Mouse (Mus musculus) erythroblast, embryonic 14.5 days (primary cell): ENCODE measurements around the gene Lman1l. TPM values are rescaled to one million over a fixed set of nuclear protein-coding genes. Genes with fewer than 3 reads are reported as not detected.

Source experiments
- H3K27me3 ChIP-seq: 2 replicates; pipeline ENCODE4 v1.6.1; 2012; ENCODE audit warnings: inconsistent platforms; ENCODE audit not compliant: control insufficient read depth
- H3K36me3 ChIP-seq: 2 replicates; pipeline ENCODE4 v1.6.1; 2012; ENCODE audit warnings: mild to moderate bottlenecking, inconsistent platforms; ENCODE audit not compliant: control insufficient read depth
- H3K4me1 ChIP-seq: 2 replicates; pipeline ENCODE4 v1.6.1; 2012; ENCODE audit warnings: inconsistent platforms; ENCODE audit not compliant: control insufficient read depth
- H3K4me3 ChIP-seq: replicated peaks from 2 replicates; pipeline ENCODE3; 2012; ENCODE audit warnings: moderate library complexity, mild to moderate bottlenecking, inconsistent platforms
- H3K9me3 ChIP-seq: 2 replicates; pipeline ENCODE4 v1.6.1; 2012; ENCODE audit warnings: low read length, inconsistent platforms, mixed read lengths; ENCODE audit not compliant: control insufficient read depth
- GATA1 ChIP-seq: IDR thresholded peaks from 2 replicates; pipeline ENCODE4 v1.6.1; 2012; ENCODE audit warnings: low read length, inconsistent platforms, mixed read lengths
- TAL1 ChIP-seq: IDR thresholded peaks from 3 replicates; pipeline ENCODE4 v1.6.1; 2012; ENCODE audit warnings: low read length, inconsistent platforms, mixed read lengths
- polyA plus RNA-seq: library from polyadenylated mRNA; stranded (reverse); fragments of >175 nt; gene quantifications from 2 replicates; pipeline ENCODE4 v1.2.3, GENCODE M21; 2012

Gene Lman1l
- polyA plus RNA-seq, 1 experiment: not detected

- TF ChIP-seq GATA1: no peak
- no peak for TF ChIP-seq TAL1
- Histone ChIP-seq H3K4me3 (peak overlapping the region; percentile 82), H3K9me3 (no peaks in the 10 kb centered on the region), H3K36me3 (no peaks in the 10 kb centered on the region), H3K4me1 (peaks cover 30% of the 10 kb centered on the region), H3K27me3 (peaks cover 6% of the 10 kb centered on the region)
Measured at GRCm38 (mm10) chr9:57561711-57562099, 58.9 kb downstream of the Lman1l start.

DNA sequence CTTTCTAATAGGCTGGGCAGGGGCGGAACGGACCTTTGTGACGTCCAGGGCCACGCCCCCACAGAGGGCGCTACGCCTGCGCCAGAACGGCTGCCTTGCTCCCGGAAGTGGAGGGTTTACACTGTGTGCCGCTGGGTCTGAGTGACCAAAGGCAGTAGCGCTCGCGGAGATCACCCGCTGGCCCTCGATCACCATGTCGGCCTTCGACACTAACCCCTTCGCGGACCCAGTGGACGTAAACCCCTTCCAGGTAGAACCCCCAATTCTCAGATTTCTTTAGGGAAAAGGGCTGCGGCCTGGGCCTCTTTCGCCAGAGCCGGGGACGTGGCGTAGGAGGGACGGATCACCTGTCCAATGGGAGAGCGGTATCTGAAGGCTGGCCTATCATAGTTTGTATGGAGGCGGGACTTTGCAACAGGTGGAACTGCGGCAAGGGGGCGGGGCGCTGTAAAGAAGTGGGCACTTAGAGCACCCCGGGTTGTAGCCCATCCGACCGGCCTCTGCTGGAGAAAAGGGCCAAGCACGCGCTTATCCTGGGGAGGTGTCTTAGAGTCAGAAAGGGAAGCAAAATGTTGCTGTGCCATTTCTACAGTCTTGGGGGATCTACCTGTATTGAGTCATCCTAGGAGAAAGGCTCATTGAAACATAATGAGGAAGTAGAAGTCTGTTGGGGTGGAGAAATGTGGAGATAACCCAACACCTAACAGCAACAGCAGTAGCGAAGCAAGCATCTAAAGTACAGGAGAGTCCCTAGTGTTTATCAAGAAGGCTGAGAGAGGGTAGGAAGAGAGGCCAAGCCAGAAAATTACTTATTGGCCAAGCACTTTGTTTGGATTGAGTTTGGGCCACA is 59.5 kb downstream of the Lman1l start, which contains the start of gene Scamp2:
Gene Scamp2 (plus strand): TSS at position 83 of the 850 bp plus-strand sequence.
- no peaks in the 10 kb centered on the region for H3K9me3 ChIP-seq
- peaks cover 30% of the 10 kb centered on the region for H3K4me1 ChIP-seq
- TF ChIP-seq GATA1: no peak
- no peak for TF ChIP-seq TAL1
- H3K27me3 ChIP-seq: peaks cover 6% of the 10 kb centered on the region
- peak within 1 kb of the TSS; percentile 82 for H3K4me3 ChIP-seq
- H3K36me3 ChIP-seq: no peaks in the 10 kb centered on the region

- H3K27me3 ChIP-seq: peaks cover 6% of the 10 kb centered on the region
- peaks cover 30% of the 10 kb centered on the region for H3K4me1 ChIP-seq
- TF ChIP-seq TAL1: no peak
- TF ChIP-seq GATA1: peak; percentile 8; the same call in 1 of the 2 replicates
- H3K4me3 ChIP-seq: peak overlapping the region; percentile 82
- H3K36me3 ChIP-seq: no peaks in the 10 kb centered on the region
- no peaks in the 10 kb centered on the region for H3K9me3 ChIP-seq
Measured at GRCm38 (mm10) chr9:57560263-57560662, 60.3 kb downstream of the Lman1l start.

GRCm38 (mm10) chr9:57559568-57559967 is 61.0 kb downstream of the Lman1l start:
- Histone ChIP-seq H3K9me3 (no peaks in the 10 kb centered on the region), H3K27me3 (peaks cover 6% of the 10 kb centered on the region), H3K4me3 (no peak overlapping the region), H3K4me1 (peaks cover 30% of the 10 kb centered on the region), H3K36me3 (no peaks in the 10 kb centered on the region)
- no peak for TF ChIP-seq TAL1
- TF ChIP-seq GATA1: no peak

GRCm38 (mm10) chr9:57558625-57559024 is 61.9 kb downstream of the Lman1l start:
- peaks cover 30% of the 10 kb centered on the region for H3K4me1 ChIP-seq
- H3K4me3 ChIP-seq: no peak overlapping the region
- H3K36me3 ChIP-seq: no peaks in the 10 kb centered on the region
- TF ChIP-seq GATA1 (no peak), TAL1 (no peak)
- H3K27me3 ChIP-seq: peaks cover 6% of the 10 kb centered on the region
- no peaks in the 10 kb centered on the region for H3K9me3 ChIP-seq

DNA sequence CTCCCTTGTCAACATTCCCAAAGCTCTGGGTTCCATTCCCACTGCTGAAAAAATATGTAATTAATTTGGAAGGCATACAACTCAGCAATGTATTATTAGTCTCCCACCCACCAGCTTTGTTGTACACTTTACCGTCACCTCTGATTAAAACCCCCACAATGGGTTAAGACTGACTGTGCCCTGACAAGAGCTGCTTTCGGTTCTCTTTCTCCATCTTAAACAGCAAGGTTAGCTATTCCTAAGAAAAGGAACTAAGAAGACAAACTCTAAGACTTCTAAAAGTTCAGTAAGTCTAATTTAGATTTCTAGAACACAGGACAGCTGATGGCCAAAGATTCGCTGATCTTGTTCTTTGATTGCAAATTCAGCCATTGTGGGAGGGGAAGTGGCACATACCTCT is 63.4 kb downstream of the Lman1l start:
- TF ChIP-seq GATA1 (no peak), TAL1 (no peak)
- peaks cover 9% of the 10 kb centered on the region for H3K27me3 ChIP-seq
- no peaks in the 10 kb centered on the region for H3K9me3 ChIP-seq
- no peak overlapping the region for H3K4me3 ChIP-seq
- peaks cover 27% of the 10 kb centered on the region for H3K4me1 ChIP-seq
- no peaks in the 10 kb centered on the region for H3K36me3 ChIP-seq

Other genes starting within 250 kb of the Lman1l start
- 0.42 and 0.93 TPM in 2 replicates for gene Ppcdc, start 180.7 kb downstream of the Lman1l start, polyA plus RNA-seq
- gene Scamp5, start 152.7 kb downstream of the Lman1l start, polyA plus RNA-seq: 0.03 and 0.05 TPM in 2 replicates
- gene Rpp25, start 116.7 kb downstream of the Lman1l start, polyA plus RNA-seq: not detected in 2 replicates
- 18.8 and 25.8 TPM in 2 replicates for gene Cox5a, start 99.5 kb downstream of the Lman1l start, polyA plus RNA-seq
- gene Fam219b, start 83.2 kb downstream of the Lman1l start, polyA plus RNA-seq: 0.31 and 0.78 TPM in 2 replicates
- gene Mpi, start 68.0 kb downstream of the Lman1l start, polyA plus RNA-seq: 0.08 and 0.16 TPM in 2 replicates
- gene Scamp2, start 59.8 kb downstream of the Lman1l start, polyA plus RNA-seq: 0.38 and 0.76 TPM in 2 replicates
- 0.10 and 0.17 TPM in 2 replicates for gene Ulk3, start 31.3 kb downstream of the Lman1l start, polyA plus RNA-seq
- not detected in 2 replicates for gene Cplx3, start 14.5 kb downstream of the Lman1l start, polyA plus RNA-seq
- 6.1 TPM in 2 replicates for gene Csk, start 32.9 kb upstream of the Lman1l start, polyA plus RNA-seq
- not detected in 2 replicates for gene Cyp1a2, start 62.9 kb upstream of the Lman1l start, polyA plus RNA-seq
- gene Cyp1a1, start 67.2 kb upstream of the Lman1l start, polyA plus RNA-seq: not detected in 2 replicates
- gene Edc3, start 87.8 kb upstream of the Lman1l start, polyA plus RNA-seq: 0.40 and 0.69 TPM in 2 replicates
- gene Clk3, start 145.1 kb upstream of the Lman1l start, polyA plus RNA-seq: 38.9 and 44.4 TPM in 2 replicates
- 1.8 and 1.9 TPM in 2 replicates for gene Arid3b, start 216.0 kb upstream of the Lman1l start, polyA plus RNA-seq